Mouse (Mus musculus) stomach, embryonic 15.5 days (tissue): ENCODE data around the gene St8sia4. TPM values are rescaled to one million over a fixed set of nuclear protein-coding genes. Genes with fewer than 3 reads are reported as not detected.
A peak's percentile ranks its signal among the peaks of the same experiment; 100 is the strongest.
"Not testable (repeated sequence)": the region's sequence is repeated elsewhere in the genome, so short reads cannot be mapped to it uniquely, and the experiment has no call there.

ENCODE experiments used
- ATAC-seq: fragments of 200-750 bp; cut with Nextera tagmentation; 2 replicates; pipeline ENCODE4 v1.8.0; 2017; ENCODE audit warnings: low read depth, moderate number of reproducible peaks, moderate TSS enrichment; ENCODE audit not compliant: insufficient read depth, low FRiP score
- H3K27ac ChIP-seq: fragments of 300-500 bp; sonication (generic); 2 replicates; pipeline ENCODE4 v1.5.1; 2015; ENCODE audit warnings: mild to moderate bottlenecking, inconsistent platforms
- H3K27me3 ChIP-seq: fragments of 300-500 bp; sonication (generic); replicated peaks from 2 replicates; pipeline ENCODE4 v1.6.1; 2015; ENCODE audit warnings: inconsistent platforms
- H3K36me3 ChIP-seq: fragments of 300-500 bp; sonication (generic); 2 replicates; pipeline ENCODE4 v1.6.1; 2015; ENCODE audit warnings: inconsistent platforms
- H3K4me1 ChIP-seq: fragments of 300-500 bp; sonication (generic); 2 replicates; pipeline ENCODE4 v1.6.1; 2015; ENCODE audit warnings: inconsistent platforms
- H3K4me2 ChIP-seq: fragments of 300-500 bp; sonication (generic); 2 replicates; pipeline ENCODE4 v1.6.1; 2015; ENCODE audit warnings: mild to moderate bottlenecking, inconsistent platforms
- H3K4me3 ChIP-seq: fragments of 300-500 bp; sonication (generic); replicated peaks from 2 replicates; pipeline ENCODE4 v1.5.1; 2015; ENCODE audit warnings: inconsistent platforms
- H3K9ac ChIP-seq: fragments of 300-500 bp; sonication (generic); 2 replicates; pipeline ENCODE4 v1.6.1; 2015; ENCODE audit warnings: inconsistent platforms
- H3K9me3 ChIP-seq: fragments of 300-500 bp; sonication (generic); 2 replicates; pipeline ENCODE4 v1.6.1; 2016; ENCODE audit warnings: inconsistent platforms
- WGBS: fragments of 180-500 bp; shearing (Covaris S2); methylation state at CpG from one replicate; pipeline ENCODE4 v1.1.7; 2015; 5-methylcytosine and 5-hydroxymethylcytosine counted together
- polyA plus RNA-seq: library from polyadenylated mRNA; unstranded; fragments of >200 nt; fragmentation: Nextera tagmentation; extraction: Ambion mirVana; gene quantifications from 2 replicates; pipeline ENCODE4 v1.2.1, GENCODE M21; 2015

The St8sia4 gene
- polyA plus RNA-seq, 1 experiment from 2014 or later, result 4.2 TPM

DNA sequence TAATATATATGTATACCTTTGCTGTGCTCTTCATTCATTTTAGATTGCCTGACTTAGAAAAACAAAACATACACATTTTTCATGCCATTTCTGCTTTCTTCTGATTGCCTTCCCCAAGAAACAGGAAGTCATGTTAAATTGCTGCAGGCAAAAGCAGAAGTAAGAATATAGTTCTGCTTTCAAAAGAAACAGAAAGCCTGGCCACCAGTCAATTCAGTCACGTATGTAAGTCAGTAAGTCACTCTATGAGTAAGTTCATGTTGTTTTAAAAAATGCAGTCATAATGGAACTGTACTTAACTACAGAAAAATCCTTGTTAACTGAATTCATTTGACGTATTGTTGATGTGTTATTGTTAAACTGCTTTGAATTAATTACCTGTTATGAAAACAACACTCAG is 77.3 kb downstream of the St8sia4 start:
- no peak for ATAC-seq
- H3K27me3 ChIP-seq, result no peaks in the 10 kb centered on the region
- no peaks in the 10 kb centered on the region for H3K9me3 ChIP-seq
- no peaks in the 10 kb centered on the region for H3K36me3 ChIP-seq
- no peak overlapping the region for H3K27ac ChIP-seq
- no peak overlapping the region for H3K4me3 ChIP-seq
- no peaks in the 10 kb centered on the region for H3K4me1 ChIP-seq
- 72% methylated on average over 2 of the region's 2 CpGs for WGBS
- no peak overlapping the region for H3K9ac ChIP-seq
- H3K4me2 ChIP-seq, result no peak overlapping the region

- Histone ChIP-seq H3K4me2 (no peak overlapping the region), H3K9ac (no peak overlapping the region), H3K27me3 (no peaks in the 10 kb centered on the region), H3K9me3 (no peaks in the 10 kb centered on the region), H3K4me1 (no peaks in the 10 kb centered on the region), H3K27ac (no peak overlapping the region), H3K36me3 (no peaks in the 10 kb centered on the region), H3K4me3 (no peak overlapping the region)
- ATAC-seq, result no peak
These were observed 77.9 kb downstream of the St8sia4 start for GRCm38 (mm10) chr1:95589471-95589870.

DNA sequence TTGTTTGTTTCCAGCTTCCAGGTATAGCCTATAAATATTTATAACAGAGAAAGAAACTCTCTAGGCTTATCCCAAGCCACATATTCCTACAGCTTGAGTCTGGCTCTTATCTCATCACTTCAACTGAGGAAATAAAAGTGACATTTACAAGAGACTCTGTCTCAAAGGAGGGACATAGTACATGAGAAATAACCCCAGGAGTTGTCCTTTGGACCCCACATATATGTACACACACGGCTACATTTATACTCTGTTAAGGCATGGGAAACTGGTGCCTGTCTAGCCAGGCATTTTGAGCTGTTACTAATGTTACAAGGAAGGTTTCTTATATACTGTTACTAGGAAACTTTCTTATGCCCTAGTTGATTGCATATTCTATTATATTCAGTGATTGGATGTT is 84.1 kb downstream of the St8sia4 start:
- Histone ChIP-seq H3K4me3 (no peak overlapping the region), H3K27ac (no peak overlapping the region), H3K9me3 (no peaks in the 10 kb centered on the region), H3K27me3 (no peaks in the 10 kb centered on the region), H3K9ac (no peak overlapping the region), H3K4me1 (no peaks in the 10 kb centered on the region), H3K4me2 (no peak overlapping the region), H3K36me3 (no peaks in the 10 kb centered on the region)
- 68% methylated on average over 1 of the region's 1 CpGs for WGBS
- ATAC-seq, result no peak

GRCm38 (mm10) chr1:95582264-95582663 is 85.1 kb downstream of the St8sia4 start:
- peak; percentile 35; the same call in 1 of the 2 replicates for ATAC-seq
- Histone ChIP-seq H3K9me3 (no peaks in the 10 kb centered on the region), H3K27me3 (no peaks in the 10 kb centered on the region), H3K36me3 (no peaks in the 10 kb centered on the region), H3K4me2 (no peak overlapping the region), H3K4me3 (no peak overlapping the region), H3K27ac (no peak overlapping the region), H3K4me1 (no peaks in the 10 kb centered on the region), H3K9ac (no peak overlapping the region)
- WGBS, result 18% methylated on average over 1 of the region's 1 CpGs

GRCm38 (mm10) chr1:95572619-95573540 is 94.5 kb downstream of the St8sia4 start:
- no peaks in the 10 kb centered on the region for H3K9me3 ChIP-seq

GRCm38 (mm10) chr1:95571106-95571505 is 96.3 kb downstream of the St8sia4 start:
- Histone ChIP-seq H3K27me3 (no peaks in the 10 kb centered on the region), H3K9me3 (no peaks in the 10 kb centered on the region), H3K4me2 (no peak overlapping the region), H3K4me3 (no peak overlapping the region), H3K4me1 (no peaks in the 10 kb centered on the region), H3K9ac (no peak overlapping the region), H3K27ac (no peak overlapping the region), H3K36me3 (no peaks in the 10 kb centered on the region)
- no peak for ATAC-seq
- WGBS, result 62% methylated on average over 1 of the region's 1 CpGs

More at GRCm38 (mm10) chr1:95572619-95573540, 94.5 kb downstream of the St8sia4 start:
- no peaks in the 10 kb centered on the region for H3K4me1 ChIP-seq
- no peak overlapping the region for H3K4me3 ChIP-seq
- 86% methylated on average over 9 of the region's 9 CpGs for WGBS
- H3K4me2 ChIP-seq, result no peak overlapping the region
- H3K36me3 ChIP-seq, result no peaks in the 10 kb centered on the region
- H3K27me3 ChIP-seq, result no peaks in the 10 kb centered on the region
- no peak overlapping the region for H3K27ac ChIP-seq
- no peak for ATAC-seq
- no peak overlapping the region for H3K9ac ChIP-seq

DNA sequence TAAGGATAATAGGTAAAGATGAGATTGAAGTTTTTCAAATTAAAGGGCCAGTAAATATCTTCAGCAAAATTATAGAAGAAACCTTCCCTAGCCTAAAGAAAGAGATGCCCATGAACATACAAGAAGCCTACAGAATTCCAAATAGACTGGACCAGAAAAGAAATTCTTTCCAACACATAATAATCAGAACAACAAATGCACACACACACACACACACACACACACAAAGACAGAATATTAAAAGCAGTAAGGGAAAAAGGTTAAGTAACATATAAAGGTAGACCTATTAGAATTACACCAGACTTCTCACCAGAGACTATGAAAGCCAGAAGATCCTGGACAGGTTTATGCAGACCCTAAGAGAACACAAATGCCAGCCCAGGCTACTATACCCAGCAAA is 112.8 kb downstream of the St8sia4 start:
- H3K4me1 ChIP-seq, ATAC-seq, H3K27me3 ChIP-seq, H3K9me3 ChIP-seq, H3K4me2 ChIP-seq, H3K9ac ChIP-seq, H3K4me3 ChIP-seq, H3K27ac ChIP-seq, H3K36me3 ChIP-seq: not testable (repeated sequence)

GRCm38 (mm10) chr1:95541460-95541859 is 125.9 kb downstream of the St8sia4 start:
- Histone ChIP-seq H3K9ac (no peak overlapping the region), H3K4me1 (no peaks in the 10 kb centered on the region), H3K4me2 (no peak overlapping the region), H3K27ac (no peak overlapping the region), H3K4me3 (no peak overlapping the region), H3K27me3 (no peaks in the 10 kb centered on the region), H3K9me3 (no peaks in the 10 kb centered on the region), H3K36me3 (no peaks in the 10 kb centered on the region)
- WGBS, result 49% methylated on average over 3 of the region's 3 CpGs
- ATAC-seq, result no peak
